Comparison of ENCODE assay signal across 23 mouse cellular contexts in genomic region chr17:23818579-23818978, GRCm38 (mm10). TPM values are rescaled to one million over a fixed set of nuclear protein-coding genes. Genes with fewer than 3 reads are reported as not detected.
"Had no signal": no experiment of that assay in that cellular context is flagged by ENCODE, and none has a peak within 500 bp of the region (broad histone marks: within the 10 kb centered on the region; RNA-seq: fewer than 3 reads in every experiment).

No protein-coding gene starts in this region.

- H3K27ac ChIP-seq: macrophage; midbrain, embryonic 12.5 days; neural tube, embryonic 12.5 days had no signal

- H3K9ac ChIP-seq: lung, embryonic 14.5 days; midbrain, embryonic 12.5 days; neural tube, embryonic 12.5 days had no signal

- ATAC-seq: midbrain, embryonic 16.5 days had no signal

- DNase-seq: lung, adult 18-20 months; lung, embryonic 14.5 days; lung, postnatal 10 days; midbrain, embryonic 14.5 days; retina, postnatal 1 day; right cerebral cortex, adult 18-20 months; right cerebral cortex, postnatal 25 days; right cerebral cortex, postnatal 4 days; spleen, adult 18-20 months; thymus, adult 18-20 months; thymus, postnatal 14 days; thymus, postnatal 36 days had no signal

- H3K4me3 ChIP-seq: megakaryocyte, embryonic 14.5 days; midbrain, embryonic 12.5 days; myocyte; neural tube, embryonic 12.5 days had no signal

- H3K4me1 ChIP-seq: midbrain, embryonic 12.5 days; neural tube, embryonic 12.5 days had no signal

- H3K4me2 ChIP-seq: lung, embryonic 14.5 days; midbrain, embryonic 12.5 days; neural tube, embryonic 12.5 days had no signal

- H3K27me3 ChIP-seq: megakaryocyte, embryonic 14.5 days; midbrain, embryonic 12.5 days; neural tube, embryonic 12.5 days had no signal

RNA-seq across cellular contexts. Expression of gene Prss33, which starts 17.3 kb away (rescaled TPM):
- total RNA-seq: megakaryocyte progenitor cell, adult 5-6 weeks had no signal
- polyA plus RNA-seq: liver, embryonic 16.5 days; lung, embryonic 14.5 days; lung, embryonic 16.5 days; macrophage; myocyte; neural tube, embryonic 12.5 days; neural tube, embryonic 14.5 days; stomach, embryonic 14.5 days had no signal

RNA-seq across cellular contexts. Expression of gene Prss32, which starts 25.1 kb away (rescaled TPM):
- total RNA-seq: megakaryocyte progenitor cell, adult 5-6 weeks had no signal
- polyA plus RNA-seq: liver, embryonic 16.5 days; lung, embryonic 14.5 days; lung, embryonic 16.5 days; macrophage; midbrain, embryonic 12.5 days; midbrain, embryonic 14.5 days; midbrain, embryonic 16.5 days; neural tube, embryonic 12.5 days; neural tube, embryonic 14.5 days had no signal

RNA-seq across cellular contexts. Expression of gene Prss41, which starts 25.4 kb away (rescaled TPM):
- polyA plus RNA-seq: liver, embryonic 16.5 days; macrophage had no signal
